Comparison of ENCODE assay signal across 14 mouse cellular contexts in genomic region chr15:26373759-26374158, GRCm38 (mm10).
"Had no signal": no experiment of that assay in that cellular context is flagged by ENCODE, and none has a peak within 500 bp of the region (broad histone marks: within the 10 kb centered on the region; RNA-seq: fewer than 3 reads in every experiment).

No protein-coding gene starts in this region.

- H3K27me3 ChIP-seq: liver, embryonic 12.5 days; midbrain, embryonic 12.5 days; neural tube, embryonic 12.5 days had no signal

- H3K27ac ChIP-seq: limb, embryonic 10.5 days; liver, embryonic 12.5 days; midbrain, embryonic 12.5 days; neural tube, embryonic 12.5 days had no signal

- H3K9ac ChIP-seq: liver, embryonic 12.5 days; lung, embryonic 14.5 days; midbrain, embryonic 12.5 days; neural tube, embryonic 12.5 days had no signal

- H3K4me1 ChIP-seq: limb, embryonic 10.5 days; liver, embryonic 12.5 days; midbrain, embryonic 12.5 days; neural tube, embryonic 12.5 days had no signal

- H3K4me2 ChIP-seq: liver, embryonic 12.5 days; lung, embryonic 14.5 days; midbrain, embryonic 12.5 days; neural tube, embryonic 12.5 days had no signal

- H3K36me3 ChIP-seq: limb, embryonic 10.5 days; liver, embryonic 12.5 days; midbrain, embryonic 12.5 days; neural tube, embryonic 12.5 days had no signal

- ATAC-seq: liver, embryonic 12.5 days had no signal

- H3K4me3 ChIP-seq: limb, embryonic 10.5 days; liver, embryonic 12.5 days; midbrain, embryonic 12.5 days; neural tube, embryonic 12.5 days had no signal

- DNase-seq: kidney, adult 8-10 months; kidney, postnatal 25 days; layer of hippocampus, adult 9-11 months; lung, embryonic 14.5 days; lung, postnatal 14 days; retina, postnatal 1 day; right cerebral cortex, postnatal 4 days; spleen, adult 18-20 months; thymus, adult 18-20 months; thymus, postnatal 14 days had no signal

- H3K9me3 ChIP-seq: limb, embryonic 10.5 days; liver, embryonic 12.5 days; midbrain, embryonic 12.5 days; neural tube, embryonic 12.5 days had no signal
